Mouse (Mus musculus): ENCODE results near the gene Dock3.

Gene Dock3

DNA sequence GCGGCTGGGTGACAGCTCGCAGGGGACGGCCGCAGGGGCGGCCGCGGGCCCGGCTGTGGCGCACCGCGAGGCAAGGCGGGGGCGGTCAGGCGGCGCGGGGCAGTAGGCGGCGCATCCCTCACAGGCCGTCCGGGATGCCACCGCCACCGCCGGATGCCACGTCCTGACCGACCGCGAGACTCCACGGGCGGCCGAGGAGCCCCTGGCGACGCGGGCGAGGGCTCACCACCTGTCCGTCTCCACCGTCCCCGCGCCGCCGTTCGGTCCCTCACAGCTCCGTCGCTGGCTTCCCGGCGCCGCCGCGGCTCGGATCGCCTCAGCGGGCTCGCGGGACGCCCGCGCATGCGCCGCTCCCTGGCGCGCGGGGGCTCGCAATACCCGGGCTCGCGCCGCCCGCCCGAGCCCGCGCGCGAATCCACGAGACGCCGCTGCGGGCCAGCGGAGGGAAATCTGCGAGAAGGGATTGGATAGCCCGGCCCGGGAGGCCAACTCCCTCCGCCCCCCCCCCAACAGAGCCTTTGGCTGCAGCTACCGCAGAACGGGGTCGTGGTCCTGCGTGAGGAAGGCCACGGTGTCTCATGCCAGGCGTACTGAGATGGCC lies at the start of gene Dock3:
Gene Dock3, minus strand, starts transcription at position 371 of the 601 bp plus-strand sequence.
- no peak for DNase-seq (ENCODE audit: low spot score)

DNA sequence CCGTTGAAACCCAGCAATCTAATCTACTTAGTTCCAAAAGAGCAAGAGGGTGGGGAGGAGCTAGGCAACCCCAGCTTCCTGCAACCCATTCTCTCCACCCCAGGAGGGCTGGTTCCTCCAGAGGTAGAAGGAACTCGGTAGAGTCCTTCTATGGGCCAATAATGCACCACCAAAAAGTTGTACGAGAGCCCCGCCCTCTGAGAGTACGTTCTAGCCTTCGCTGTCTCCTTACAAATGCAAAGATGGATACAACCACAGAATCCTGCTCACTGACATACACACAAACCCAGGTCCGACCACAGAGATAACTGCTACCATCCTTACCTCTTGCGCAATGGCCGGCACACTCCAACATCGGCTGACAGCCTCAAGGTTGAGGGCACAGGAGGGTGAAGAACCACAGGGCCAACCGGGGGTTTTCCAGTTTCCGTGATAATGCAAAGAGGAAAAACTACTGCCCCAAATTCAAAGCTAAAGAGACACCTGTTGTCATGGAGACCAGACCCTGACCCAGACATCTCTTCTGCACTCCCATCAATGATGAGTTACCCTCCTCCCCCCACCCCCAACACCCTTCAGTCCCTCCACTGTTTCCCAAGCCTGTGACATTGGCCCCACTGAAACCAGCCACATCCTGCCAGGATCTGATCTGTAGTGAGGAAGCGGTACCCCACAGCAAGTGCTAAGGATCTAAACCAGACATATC lies 48.8 kb upstream of the Dock3 start:
- no peak for DNase-seq (ENCODE audit: low spot score)

DNA sequence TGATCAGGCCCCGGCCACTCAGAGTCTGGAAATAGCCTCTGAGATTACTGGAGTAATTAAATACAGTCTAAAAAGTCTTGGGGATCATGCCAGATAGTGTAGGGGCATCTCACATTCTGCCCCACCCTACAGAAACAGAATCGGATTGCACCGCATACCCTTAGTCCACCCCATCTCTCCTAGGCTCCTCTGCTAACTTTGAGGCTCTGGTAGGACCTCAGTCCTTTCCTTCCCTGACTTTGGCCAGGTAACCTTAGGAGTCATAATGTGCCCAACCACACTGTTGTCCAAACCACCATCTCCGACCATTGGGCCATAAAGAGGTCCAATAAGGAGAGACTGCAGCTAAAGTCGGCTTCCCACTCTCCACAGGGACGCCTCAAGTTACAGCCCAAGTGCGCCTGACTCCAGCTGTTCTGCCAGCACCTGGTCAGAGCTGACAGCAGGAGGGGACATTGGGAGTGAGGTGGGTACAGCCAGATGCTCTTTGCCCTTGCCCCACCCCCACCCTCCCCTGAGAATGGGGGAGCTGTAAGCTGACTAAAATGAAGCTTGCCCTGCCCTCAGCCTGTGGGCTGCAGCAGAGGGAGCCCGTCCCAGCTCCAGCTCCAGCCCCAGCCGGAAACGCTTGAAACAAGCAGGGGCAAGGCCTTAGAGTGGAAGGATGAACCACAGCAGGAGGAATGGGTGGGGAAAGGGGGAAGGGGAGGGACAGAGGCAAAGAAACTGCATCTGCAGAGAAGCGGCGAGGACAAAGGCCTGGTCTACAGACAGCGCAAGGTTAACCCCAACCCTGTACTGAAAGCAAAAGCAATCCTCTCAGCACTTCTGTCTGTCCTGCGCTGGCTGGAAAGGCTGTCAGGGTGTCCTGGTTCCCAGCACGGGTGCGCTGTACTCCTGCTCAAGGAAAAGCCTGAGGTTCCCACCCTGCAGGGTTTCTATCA lies 47.9 kb upstream of the Dock3 start:
- DNase-seq (ENCODE audit: low spot score): no peak

DNA sequence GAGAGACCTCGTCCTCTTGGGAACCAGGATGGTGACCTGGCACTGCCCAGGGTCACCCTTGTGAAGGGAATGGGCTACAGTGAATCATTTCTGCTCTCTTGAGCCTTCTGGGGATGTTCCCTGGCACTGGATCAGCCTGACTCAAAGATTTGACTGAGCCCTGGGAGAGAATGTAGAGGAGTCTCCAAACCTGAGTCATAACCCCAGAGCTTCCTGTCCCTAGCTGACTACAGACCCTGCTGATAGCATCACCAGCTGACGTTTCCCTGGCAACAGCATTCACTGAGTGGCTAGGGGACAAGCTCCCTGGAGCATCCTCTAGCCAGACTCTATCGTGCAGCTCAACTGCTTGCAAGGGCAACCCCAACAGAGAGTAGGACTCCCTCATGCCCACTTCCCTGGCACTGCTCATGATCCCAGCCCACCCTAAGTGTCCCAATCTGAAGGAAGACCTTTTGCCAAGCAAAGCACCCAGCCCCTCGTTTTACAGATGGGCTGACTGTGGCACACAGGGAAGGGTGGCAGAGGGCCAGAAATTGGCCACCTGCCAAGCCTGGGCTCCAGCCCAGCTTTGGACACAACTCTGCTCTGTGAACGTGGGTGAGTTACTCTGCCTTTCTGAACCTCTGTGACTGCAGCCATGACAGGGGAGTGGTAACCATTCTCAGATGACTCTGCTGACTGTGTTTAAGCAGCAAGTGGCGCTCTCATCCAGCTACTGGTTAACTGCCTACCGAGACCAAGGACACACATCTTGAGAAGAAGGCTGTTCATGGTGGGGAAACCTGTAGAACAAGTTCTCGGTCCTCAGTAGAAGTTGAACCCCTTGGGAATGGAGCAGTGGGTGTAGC lies 47.0 kb upstream of the Dock3 start:
- peak; percentile 84 for DNase-seq (ENCODE audit: low spot score)

DNA sequence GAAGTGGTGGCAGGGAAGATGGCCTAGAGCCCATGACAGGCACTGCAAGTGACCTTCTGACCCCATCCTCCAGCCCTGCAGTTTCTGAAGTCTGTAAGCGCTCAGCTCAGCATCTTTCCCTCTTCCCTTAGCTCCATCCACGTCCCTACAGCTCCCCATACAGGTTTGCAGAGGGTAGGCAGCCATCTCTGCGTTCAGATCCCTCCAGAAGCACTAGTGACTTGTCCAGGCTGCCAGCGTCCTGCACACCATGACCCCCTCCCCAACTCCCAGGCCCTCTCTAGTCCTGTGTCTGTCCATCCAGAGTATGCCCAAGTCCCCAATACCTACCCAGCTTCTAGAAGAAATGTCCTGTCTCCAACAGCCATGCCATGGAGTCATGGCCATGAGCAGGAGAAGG lies 46.4 kb upstream of the Dock3 start:
- no peak for DNase-seq (ENCODE audit: low spot score)

DNA sequence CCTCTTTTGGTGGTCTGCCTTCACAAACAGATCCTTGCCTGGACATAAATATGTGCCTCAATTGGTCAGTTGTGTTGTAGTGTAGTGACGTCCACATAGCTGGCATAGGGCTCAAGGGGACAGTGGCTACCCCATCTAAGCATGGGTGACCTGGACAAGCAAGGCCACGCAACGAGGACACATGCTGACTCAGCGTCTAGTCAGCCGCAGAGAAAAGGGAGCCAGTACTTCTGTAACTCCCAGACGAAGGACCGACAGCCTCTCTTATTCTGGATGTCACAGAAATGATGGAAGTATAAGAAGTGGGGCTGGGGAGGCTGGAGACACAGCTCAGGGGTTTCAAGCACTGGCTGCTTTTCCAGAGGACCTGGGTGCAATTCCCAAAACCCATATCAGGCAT lies 45.9 kb upstream of the Dock3 start:
- DNase-seq (ENCODE audit: low spot score): no peak

DNA sequence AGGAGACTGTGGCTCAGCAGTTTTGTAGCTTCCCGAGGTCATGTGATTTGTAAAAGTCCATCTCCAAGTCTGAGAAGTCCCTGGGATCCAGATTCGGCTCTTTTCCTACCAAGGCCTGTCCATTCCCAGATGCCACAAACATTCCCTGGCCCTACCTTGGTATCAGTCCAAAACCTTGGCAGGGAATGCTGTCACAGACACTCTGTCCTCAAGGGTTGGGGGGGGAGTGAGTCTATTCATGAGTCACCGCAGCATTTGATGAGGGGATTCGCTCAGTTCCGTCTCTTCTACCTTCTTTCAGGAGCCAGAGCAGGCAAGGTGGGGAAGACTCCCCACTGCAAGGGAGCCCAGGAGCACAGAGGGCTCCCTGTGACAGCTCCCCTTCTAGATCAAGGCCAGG lies 44.0 kb upstream of the Dock3 start:
- no peak for DNase-seq (ENCODE audit: low spot score)

DNA sequence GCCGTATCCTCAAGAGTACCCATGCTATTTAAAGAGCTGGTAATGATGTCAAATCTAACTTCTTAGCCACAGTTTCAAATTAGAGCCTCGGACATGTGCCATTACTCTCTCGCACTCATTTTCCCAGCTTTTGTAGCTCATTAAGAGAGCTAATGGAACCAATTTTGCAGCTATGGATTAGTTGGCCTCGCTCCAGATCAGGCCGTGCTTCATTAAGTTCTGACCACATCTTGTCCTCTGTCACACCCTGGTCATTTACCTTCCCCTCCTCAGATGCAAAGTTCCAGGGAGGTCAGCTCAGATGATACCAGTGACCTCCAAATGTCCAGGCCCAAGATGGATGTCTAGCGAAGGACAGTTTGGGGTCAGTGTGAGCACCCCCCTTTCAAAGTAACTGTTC lies 43.0 kb upstream of the Dock3 start:
- no peak for DNase-seq (ENCODE audit: low spot score)

DNA sequence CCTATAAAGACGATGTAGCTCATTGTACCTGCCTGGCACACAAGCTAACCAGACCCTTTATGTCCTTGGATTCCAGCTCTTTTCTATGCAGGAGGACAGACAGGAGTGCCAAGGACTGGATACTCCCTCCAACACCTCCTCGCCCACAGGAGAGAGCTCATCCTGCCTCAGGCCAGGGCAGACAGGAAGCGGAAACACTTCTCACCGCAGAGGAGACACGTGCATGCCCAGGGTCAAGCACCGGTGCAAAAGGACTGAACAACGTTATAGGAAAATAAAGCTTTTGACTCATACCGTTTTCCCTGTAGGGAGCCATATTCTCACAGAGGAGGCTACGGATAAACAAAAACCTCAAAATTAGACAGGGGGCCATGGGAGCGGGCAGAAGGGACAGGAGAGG lies 41.5 kb upstream of the Dock3 start:
- DNase-seq (ENCODE audit: low spot score): no peak

DNA sequence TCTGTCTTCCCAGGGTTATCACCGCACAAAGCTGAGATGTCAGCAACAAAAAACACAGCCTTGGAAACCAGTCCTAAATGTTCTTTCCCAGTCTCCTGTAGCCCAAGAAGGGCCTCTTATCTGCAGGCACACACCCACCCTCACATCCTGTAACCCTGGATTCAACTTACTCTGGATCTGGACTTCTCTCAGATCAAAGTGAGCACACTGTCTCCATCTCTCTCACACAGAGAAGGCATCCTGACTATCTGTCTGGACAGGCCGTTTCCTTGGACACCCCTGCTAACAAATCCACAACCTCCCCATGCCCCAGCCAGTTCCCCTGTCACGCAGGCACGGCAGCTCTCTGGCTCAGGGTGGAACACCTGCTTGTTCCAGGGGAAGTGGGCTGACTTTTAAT lies 40.6 kb upstream of the Dock3 start:
- no peak for DNase-seq (ENCODE audit: low spot score)

DNA sequence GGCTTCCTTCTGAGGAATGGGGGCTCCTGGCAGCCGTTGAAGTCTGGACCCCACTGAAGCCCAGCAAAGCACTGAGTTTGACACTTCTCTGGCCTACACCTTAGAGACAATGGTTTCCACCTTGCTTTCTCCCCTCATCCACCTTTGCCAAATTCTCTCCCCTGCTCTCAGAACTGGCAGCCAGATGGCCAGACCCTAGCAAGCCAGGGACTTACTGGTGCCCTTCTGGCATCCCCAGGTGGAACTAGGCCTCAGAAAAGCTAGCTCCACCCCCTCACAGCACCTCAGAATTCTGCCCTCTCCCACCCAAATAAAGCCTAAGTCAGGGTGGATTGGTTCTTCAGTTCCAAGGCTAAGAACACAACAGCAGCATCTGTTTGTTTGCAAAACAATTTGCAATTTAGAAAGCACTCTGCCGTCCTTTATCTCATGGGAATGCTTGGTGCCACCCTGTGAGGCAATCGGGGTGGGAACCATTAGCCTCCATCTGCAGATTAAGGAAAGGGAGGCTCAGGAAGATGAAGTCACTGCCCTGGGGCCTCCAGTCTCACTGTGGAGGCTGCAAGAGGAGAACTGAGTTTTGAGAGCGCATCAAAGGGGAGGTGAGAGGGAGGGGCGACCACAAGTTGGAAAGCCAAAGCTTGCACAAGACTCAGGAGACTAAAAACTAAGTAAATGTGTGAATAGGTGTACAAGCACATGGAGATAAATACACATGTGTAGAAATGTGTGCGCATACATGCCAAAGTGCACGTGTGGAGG lies 39.6 kb upstream of the Dock3 start:
- no peak for DNase-seq (ENCODE audit: low spot score)

DNA sequence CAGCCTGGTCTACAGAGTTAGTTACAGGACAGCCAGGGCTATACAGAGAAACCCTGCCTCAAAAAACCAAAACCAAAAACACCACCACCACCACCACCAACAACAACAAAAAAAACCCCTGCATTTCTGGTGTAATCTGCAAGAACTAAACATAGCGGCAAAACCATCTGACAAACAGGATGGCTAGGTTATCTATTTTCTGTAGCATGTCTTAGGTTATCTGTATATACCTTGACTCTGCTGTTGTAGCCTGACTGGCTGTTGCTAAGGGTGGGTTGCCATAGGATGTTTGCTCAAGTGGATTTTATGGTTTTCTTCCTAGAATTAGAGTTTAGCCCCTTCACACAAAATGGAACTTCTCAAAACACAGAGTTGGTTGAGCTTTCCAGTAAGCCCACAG lies 38.1 kb upstream of the Dock3 start:
- no peak for DNase-seq (ENCODE audit: low spot score)

DNA sequence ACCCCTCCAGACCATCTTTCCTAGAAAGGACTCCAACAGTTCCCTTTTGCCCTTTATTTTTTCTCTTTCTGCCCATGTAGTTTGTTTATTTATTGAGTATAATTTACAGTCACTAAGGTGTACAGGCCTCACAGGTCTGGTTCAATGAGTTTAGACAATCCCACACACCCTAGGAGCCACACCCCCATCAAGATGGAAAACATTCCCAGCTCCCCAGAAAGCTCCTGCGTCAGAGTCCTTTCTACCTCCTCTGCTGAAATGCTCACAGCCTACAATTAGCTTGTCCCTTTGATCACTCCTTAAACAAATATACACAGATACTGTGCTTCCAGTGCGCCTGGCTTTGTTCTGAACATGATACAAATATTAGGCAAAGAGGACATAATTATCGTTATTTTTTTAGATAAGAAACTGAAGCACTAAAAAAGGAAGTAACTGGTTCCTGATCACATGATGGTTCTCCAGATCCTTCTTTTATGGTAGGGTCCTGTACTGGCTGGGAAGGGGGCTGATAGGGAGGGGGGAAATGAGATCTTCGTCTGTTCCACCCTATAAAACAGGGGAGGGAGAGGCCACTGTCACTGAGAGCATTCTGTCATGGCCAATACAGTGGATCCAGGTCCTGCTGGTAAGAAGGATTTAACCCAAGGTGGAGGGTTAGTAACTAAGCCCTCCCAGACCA lies 36.2 kb upstream of the Dock3 start:
- DNase-seq (ENCODE audit: low spot score): no peak

DNA sequence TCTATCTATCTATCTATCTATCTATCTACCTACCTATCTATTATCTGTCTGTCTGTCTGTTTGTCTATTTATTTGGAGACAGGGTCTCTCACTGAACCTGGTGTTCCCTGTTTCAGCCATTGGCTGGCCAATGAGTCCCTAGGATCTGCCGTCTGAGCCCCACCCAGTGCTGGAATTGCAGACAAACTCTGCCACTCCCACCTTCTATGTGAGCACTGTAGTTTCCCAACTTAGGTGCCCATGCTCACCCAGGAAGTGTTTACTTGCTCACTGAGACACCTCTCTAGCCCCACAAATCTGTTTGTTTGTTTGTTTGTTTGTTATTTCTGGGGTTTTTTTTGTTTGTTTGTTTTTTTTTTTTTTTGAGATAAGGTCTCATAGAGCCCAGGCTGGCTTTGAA lies 35.3 kb upstream of the Dock3 start:
- DNase-seq (ENCODE audit: low spot score): no peak

DNA sequence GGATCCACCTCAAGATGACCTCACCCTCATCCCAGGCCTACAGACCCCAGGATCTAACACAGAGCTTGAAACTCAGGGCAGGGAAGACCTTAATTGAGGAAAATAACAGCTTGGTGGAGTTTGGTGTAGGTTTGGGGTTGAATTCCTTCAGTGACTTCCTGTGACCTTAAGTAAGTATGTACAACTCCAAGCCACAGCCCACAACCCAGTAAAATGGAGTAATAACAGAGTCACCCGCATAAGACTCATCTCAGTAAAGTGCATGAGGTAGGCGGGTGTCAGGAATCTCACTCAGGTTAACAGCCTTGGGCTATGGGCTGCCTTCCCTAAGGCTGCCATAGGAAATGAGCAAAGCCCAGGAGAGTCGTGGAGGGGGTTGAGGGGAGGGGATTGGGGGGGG lies 33.0 kb upstream of the Dock3 start:
- DNase-seq (ENCODE audit: low spot score): no peak

DNA sequence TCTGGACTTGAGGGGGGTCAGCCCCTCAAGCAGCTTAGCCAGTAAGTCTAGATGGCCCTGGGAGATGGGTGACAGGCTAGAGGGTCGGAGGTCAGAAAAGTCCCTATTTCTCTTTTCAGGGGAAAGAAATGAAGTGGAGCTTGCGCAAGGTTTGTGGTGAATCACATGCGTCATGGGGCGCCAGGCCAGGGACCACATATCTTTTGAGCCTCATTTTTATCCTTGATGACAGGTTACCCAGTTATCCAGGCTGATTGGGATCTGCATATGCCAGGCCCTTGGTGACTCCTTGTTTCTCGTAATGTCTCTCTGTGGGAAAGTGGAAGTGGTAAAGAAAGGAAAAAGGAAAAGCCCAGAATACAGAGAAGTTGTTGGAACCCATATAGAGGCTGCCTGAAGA lies 32.2 kb upstream of the Dock3 start:
- peak; percentile 70 for DNase-seq (ENCODE audit: low spot score)

DNA sequence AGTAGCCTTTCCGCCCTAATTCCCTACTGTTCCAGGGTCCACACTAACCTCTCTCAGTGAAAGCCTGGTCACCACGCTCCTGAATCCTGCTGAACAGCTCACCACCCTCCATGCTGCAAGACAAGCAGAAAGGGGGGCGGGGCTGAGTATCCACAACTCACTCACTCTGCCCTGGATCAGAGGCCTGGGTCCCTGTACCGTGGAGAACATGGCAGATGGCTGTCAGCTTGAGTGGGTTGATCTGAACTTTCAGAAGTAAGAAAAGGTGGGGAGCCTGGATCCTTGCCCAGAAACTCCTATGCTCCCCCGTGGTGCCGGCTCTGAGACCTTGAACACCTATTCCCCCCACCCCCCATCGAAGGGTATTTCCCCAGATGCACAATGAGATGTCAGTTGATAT lies 30.7 kb upstream of the Dock3 start:
- no peak for DNase-seq (ENCODE audit: low spot score)

DNA sequence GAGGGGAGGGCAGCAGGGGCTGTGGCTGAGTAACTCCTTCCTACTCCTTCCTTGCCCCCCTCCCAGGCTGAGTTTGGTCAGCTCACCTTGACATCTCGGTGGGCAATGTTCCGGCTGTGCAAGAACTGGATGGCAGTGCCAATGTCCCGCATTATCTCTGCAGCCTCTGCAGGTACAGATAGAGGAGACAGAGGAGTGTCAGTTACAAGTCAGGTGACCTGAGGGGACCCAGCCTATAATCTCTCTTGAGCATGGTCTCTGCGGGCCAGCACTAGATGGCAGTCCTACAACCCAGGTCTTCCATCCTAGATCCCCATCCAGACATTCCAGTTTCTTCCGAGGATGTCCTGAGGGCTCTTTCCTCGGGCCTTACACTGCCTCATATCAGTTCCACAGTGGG lies 30.1 kb upstream of the Dock3 start:
- DNase-seq (ENCODE audit: low spot score): no peak

DNA sequence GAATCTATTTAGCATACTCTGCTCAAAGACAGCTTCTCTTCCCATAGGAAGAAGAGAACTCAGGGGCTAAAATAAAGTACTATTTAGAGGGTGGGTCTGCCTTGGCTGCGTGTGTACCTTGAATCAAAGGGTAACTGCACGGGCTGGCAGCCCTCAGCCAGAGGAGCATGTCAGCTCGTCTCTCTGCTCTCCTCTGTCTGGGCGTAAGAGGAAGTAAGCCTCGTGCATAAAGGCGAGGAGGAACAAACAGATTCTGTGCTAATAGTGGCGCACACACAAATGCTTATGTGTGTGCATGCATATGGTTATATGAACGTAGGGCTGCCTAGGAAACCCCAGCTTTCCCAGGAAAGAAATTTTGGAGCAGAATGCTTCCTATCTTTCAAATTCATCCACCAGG lies 29.1 kb upstream of the Dock3 start:
- no peak for DNase-seq (ENCODE audit: low spot score)

DNA sequence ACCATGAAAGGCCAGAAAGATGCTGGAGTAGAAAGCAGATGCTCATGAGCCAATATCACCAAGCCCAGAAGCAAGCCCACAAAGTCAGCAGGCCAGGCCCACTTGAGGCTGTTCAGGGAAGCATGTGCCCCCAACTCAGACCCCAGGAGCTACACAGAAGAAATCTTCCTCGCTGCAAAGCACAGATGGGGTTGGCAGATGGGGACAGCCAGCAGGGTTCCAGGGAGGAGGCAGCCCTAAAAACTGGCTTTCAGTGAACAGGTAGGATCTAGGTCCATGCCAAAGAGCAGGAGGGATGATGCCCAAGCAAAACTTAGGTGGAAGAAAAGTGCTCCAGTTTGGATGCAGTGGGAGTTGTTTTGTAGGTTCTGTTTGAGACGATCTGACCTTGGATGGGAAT lies 28.7 kb upstream of the Dock3 start:
- DNase-seq (ENCODE audit: low spot score): no peak

DNA sequence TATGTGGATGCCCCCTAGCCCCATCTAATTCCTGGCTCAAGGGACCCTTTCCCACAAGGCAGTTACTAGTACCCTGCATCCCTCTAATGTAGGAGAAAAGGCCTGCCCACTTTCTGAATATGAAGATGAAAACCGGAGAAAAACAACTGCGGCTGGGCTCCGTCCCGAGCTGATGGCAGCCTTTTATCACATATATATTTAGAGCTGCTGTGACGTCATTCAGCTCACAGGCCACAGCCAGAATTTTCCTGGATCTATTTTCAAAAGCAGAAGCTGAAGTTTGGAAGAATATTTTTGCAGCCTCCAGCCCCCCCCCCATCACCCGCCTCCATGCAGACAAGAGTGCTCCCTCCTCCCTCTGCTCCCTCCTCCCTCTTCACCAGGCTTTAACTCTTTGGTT lies 27.9 kb upstream of the Dock3 start:
- no peak for DNase-seq (ENCODE audit: low spot score)
